Mouse (Mus musculus) embryonic stem cell, embryonic (primary cell): Measurements from ENCODE around the gene Caprin1.

Source experiments
- CTCF ChIA-PET, 4 experiments: fragments of 300-600 bp in 2 of 4; fragments of 350-600 bp in 2 of 4; sonication (Branson Sonifier 250); formaldehyde crosslinking; loops; one replicate each; lab custom pipeline; 2022; ENCODE audit warnings: inconsistent platforms in 2 of 4; lab: Charles Lee
- POLR2A ChIA-PET, 4 experiments: fragments of 300-600 bp in 2 of 4; fragments of 350-600 bp in 2 of 4; sonication (Branson Sonifier 250); formaldehyde crosslinking; loops; one replicate each; lab custom pipeline; 2022; ENCODE audit warnings: antibody characterized with exemption in 4 of 4, inconsistent platforms in 1 of 4; lab: Charles Lee

The Caprin1 gene

DNA sequence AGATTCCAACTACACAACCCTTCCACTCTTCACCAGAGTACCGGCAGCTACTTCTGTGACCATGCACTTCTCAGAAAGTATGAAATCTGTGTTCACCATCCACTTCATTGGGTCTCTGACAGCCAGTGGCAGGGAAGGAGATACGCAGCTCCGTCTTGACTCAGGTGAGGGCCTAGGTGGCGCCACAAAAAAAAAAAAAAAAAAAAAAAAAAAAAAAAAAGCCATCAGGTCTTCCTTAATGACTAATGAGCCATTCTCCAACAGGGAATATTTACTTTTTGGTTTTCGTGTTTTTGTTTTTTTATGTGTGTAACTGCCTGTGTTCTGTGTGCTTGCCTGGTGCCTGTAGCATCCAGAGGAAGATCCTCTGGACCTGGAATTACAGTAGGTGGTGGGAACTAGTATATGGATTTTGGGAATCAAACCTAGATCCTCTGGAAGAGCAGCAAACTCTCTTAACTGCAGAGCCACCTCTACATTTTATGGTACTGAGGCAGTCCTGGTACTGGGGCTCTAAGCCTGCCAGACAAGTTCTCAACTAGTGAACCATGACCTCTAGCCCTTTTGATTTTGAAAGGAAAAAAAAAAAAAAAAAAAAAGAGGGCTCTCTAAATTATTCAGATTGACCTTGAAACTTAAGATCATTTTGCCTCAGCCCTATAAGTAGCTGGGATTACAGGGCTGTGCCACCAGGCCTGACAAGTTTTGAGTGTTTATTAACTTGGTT lies 14.2 kb upstream of the Caprin1 start:
- POLR2A ChIA-PET, result interaction anchor here (0.6 to 4.7 kb wide), 24 partner anchors 9 to 1636 kb away, joined by 3 to 75 read pairs (median 6); partner anchors contain the start of genes Caprin1 (in 4 of the 4), Abtb2 (in 1 of the 4) and Nat10 (in 1 of the 4)
- CTCF ChIA-PET, result interaction anchor here in 3 of 4 experiments (0.6 to 1.8 kb wide), 16 partner anchors 9 to 617 kb away, joined by 3 to 17 read pairs (median 5); partner anchors contain the start of gene Abtb2 (in 1 of the 3)

DNA sequence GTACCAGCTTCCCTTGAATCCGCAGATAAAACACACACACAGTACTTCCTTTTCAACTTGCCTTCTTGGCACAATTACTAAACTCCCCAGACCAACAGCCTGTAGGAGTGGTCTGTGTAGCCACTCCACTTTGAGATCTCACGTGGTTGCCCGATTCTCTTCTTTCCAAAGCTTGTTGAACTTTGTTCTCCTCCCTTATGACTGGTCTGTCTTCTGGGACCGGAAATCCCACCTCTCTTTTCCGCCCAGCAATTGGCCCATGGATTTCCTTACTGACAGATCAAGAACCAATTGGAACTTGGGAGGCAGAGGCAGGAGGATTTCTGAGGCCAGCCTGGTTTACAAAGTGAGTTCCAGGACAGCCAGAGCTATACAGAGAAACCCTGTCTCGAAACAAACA lies 13.0 kb upstream of the Caprin1 start:
- ChIA-PET POLR2A (interaction anchor here (0.6 to 4.7 kb wide), 44 partner anchors 8 to 932 kb away, joined by 3 to 75 read pairs (median 5); partner anchors contain the start of genes Caprin1 (in 4 of the 4), Nat10 (in 3 of the 4), Abtb2 (in 1 of the 4) and Depdc7 (in 1 of the 4)), CTCF (interaction anchor here in 2 of 4 experiments (0.6 to 1.8 kb wide), 8 partner anchors 27 to 1148 kb away, joined by 3 to 9 read pairs (median 3); no protein-coding TSS in a partner anchor)

DNA sequence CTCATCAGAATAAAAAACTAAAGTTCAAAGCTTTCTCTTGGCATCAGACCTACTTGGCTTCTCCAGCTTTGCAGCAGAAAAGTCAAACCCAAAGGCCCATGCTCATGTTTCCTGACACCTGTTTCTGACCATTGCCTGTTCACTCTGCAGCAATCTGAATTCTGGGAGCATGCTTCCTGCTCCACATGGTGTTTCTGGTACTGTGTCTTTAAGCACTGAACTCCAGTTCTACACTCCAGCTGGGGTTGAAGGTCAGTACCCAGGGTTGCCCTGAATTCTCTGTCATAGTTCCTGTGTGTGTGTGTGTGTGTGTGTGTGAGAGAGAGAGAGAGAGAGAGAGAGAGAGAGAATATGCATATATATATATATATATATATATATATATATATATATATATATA lies 11.0 kb upstream of the Caprin1 start:
- ChIA-PET CTCF (no interaction called here), POLR2A (interaction anchor here in 2 of 4 experiments (1.0 to 4.7 kb wide), 6 partner anchors 9 to 23 kb away, joined by 3 to 19 read pairs (median 4); partner anchors contain the start of gene Caprin1 (in 1 of the 2))

DNA sequence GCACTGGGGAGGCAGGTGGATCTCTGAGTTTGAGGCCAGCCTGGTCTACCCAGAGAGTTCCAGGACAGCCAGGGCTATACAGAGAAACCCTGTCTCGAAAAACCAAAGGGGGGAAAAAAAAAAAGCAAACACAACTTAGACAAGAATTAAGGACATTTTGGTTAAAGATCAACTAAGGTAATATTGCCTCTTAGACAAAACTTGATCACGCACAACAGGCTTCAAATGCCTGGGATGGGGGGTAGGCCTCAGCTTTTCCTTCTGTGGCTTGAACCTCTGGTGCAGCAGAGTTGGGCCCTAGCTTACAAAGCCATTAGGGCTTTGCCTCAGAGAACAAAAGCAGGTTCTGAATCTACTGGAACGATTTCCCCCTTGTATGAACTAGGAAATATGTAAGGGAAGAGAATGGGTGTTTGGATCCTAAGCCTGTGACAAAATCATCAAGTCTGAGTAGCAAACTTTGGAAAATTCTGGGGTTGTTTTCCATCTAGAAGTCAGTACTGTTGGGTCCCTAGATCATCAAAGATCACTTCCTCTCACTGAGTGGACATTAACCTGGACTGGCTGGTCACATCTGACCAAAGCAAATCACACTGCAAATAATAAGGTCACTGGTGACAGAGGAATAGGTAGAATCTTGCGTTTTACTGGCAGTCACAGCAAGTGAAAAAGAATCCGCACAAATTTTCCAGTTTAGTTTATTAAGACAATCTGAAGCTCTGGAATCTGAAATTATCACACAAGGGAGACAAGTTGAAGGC lies 6.5 kb upstream of the Caprin1 start:
- ChIA-PET CTCF (no interaction called here), POLR2A (interaction anchor here in 2 of 4 experiments (0.5 to 4.4 kb wide), 7 partner anchors 7 to 54 kb away, joined by 3 to 34 read pairs (median 4); no protein-coding TSS in a partner anchor)

DNA sequence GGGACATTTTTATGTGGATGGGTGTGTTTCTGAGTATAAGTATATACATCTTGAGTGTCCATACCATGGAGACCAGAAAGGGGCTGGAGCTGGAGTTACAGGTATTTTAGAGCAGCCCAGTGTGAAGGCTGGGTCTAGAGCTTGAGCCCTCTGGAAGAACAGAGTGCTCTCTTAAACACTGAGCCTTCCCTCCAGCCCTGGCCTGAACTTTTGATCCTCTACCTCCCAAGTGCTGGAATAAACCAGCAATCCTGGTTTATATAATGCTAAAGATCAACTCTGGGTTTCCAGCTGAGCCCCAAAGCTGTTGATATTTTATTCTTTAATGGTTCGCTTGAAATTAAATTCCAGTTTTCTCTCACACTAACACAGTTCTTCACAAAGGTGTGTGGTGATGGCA lies 5.0 kb upstream of the Caprin1 start:
- ChIA-PET POLR2A (interaction anchor here in 2 of 4 experiments (0.9 to 4.4 kb wide), 10 partner anchors 8 to 237 kb away, joined by 3 to 34 read pairs (median 6); no protein-coding TSS in a partner anchor), CTCF (interaction anchor here in 2 of 4 experiments (0.8 to 0.9 kb wide), 2 partner anchors 9 to 38 kb away, joined by 4 to 15 read pairs; no protein-coding TSS in a partner anchor)

DNA sequence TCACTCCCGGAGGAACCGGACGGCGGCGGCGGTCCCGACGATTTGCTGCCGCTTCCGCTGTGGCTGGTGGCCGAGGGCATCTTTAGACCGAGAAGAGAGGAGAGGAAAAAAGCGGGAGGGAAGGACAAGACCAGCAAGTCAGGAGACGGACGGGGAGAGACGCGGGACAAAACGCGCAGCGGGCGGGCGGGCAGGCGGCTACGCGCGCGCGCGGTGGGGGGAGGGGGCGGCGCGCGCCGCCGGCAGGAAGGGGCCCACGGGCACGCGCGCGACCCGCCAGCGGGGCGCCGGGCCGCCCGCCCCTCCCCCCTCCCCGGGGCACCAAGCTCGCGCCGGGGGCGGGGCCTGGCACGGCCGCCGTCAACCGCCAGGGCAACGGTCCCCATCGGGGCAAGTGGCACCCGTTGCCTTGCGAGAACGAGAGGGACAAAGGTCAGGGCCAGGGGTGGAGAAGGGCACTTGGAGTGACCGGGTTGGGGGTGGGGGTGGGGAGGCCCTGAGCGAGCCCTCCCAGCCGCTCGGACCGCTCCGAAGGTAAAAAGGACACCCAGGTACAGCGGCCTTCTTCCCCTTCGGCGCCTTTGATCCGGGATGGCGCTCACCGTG lies 485 bp downstream of the Caprin1 start:
- ChIA-PET POLR2A (interaction anchor here (0.6 to 3.4 kb wide), 79 partner anchors 7 to 793 kb away, joined by 3 to 75 read pairs (median 5); partner anchors contain the start of genes Nat10 (in 4 of the 4), Cat (in 2 of the 4), A930018P22Rik (in 1 of the 4) and Cstf3 (in 1 of the 4)), CTCF (interaction anchor here in 2 of 4 experiments (0.6 kb wide), 2 partner anchors 40 to 250 kb away, joined by 3 to 5 read pairs; no protein-coding TSS in a partner anchor)

DNA sequence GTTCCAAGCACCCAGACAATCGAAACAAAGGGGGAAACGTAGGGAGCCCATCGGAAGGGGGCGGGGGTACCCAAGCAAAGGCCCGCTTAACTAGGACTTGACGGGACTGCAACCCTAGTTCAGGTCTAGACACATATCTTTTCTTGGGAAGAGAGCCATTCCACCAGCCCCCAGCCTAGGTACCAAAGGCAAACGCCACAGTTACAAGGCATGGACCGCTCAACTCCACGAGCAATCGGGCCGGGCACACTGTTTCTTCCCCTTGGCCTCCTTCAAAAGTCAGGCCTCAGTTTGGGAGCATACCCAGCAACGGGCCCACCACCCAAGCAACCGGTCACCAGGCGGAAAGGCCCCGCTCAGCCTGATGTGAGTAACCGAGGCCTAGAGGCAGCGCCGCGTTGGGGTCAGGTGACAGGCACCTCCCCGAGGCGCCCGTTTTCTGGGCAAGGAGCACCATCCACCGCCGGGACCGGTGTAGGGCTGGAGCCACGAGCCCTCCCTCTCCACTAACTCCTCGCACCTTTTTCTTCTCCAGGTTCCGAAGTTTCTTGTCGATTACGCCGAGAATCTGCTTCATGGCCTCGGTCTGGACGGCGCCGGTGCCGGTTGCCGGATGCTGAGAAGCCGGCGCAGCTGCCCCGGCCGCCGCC lies 1.1 kb downstream of the Caprin1 start:
- CTCF ChIA-PET, result interaction anchor here in 1 of 4 experiments (0.6 kb wide), 1 partner anchor 39 kb away, joined by 5 read pairs; no protein-coding TSS in a partner anchor
- POLR2A ChIA-PET, result interaction anchor here in 3 of 4 experiments (0.6 to 20.1 kb wide), 59 partner anchors 9 to 336 kb away, joined by 3 to 253 read pairs (median 7); partner anchors contain the start of genes Nat10 (in 3 of the 3) and Cat (in 2 of the 3)

DNA sequence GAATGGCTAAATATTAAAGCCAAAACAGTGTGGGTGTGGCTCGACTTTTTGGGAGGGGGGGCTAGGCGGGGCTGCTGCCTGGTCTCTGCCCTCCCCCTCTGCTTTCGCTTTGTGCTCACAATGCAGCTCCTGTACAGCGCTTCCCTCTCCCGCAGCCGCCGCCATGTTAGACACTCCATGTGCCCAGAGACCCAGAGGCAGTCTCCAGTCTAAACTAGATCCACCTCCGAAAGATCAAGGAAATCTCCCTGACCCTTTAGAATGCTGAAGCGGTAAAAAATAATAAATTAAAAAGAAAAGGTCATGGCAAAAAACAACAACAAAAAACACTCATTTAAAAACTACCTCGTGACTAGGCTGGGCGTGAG lies 1.6 kb downstream of the Caprin1 start:
- POLR2A ChIA-PET, result interaction anchor here in 3 of 4 experiments (0.6 to 20.1 kb wide), 27 partner anchors 10 to 311 kb away, joined by 3 to 253 read pairs (median 5); partner anchors contain the start of genes Nat10 (in 3 of the 3) and Cat (in 2 of the 3)
- CTCF ChIA-PET, result no interaction called here

DNA sequence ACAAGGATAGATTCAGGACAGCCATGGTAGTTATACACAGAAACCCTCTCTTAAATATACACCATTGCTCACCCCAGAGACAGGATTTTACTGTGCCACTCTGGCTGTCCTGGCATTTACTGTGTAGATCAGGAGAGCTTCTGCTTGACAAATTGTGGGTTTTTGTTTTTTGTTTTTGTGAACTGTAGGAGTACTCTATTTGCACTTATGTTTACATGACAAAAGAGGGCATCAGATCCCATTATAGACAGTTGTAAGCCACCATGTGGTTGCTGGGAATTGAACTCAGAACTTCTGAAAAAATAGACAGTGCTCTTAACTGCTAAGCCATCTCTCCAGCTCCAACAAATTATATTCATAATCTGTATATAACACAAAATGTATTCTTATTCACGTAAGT lies 5.4 kb downstream of the Caprin1 start:
- ChIA-PET POLR2A (interaction anchor here in 3 of 4 experiments (0.6 to 20.1 kb wide), 28 partner anchors 10 to 202 kb away, joined by 3 to 253 read pairs (median 5); partner anchors contain the start of gene Nat10 (in 2 of the 3)), CTCF (interaction anchor here in 2 of 4 experiments (0.6 to 0.7 kb wide), 4 partner anchors 24 to 227 kb away, joined by 3 to 5 read pairs (median 4); no protein-coding TSS in a partner anchor)

DNA sequence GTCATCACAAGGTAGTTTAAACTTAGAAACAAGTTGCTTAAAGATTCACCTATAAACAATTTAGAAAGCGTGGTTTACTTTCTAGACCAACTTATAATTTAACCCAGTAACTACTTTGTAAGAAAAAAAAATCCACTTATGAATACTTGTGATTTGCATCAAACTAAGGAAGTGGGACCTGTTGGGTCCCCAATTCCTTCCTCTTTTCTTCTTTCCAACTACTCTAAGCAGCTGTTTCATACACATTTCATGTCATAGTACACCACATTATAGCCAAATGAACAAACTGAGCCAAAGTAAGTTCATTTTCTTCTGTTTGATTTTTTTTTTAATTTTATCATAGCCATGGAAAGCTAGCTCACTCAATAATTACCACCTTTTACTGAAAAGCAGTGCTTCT lies 11.7 kb downstream of the Caprin1 start:
- ChIA-PET CTCF (interaction anchor here in 2 of 4 experiments (1.0 to 1.6 kb wide), 2 partner anchors 9 to 42 kb away, joined by 3 to 5 read pairs; no protein-coding TSS in a partner anchor), POLR2A (interaction anchor here in 3 of 4 experiments (0.6 to 20.1 kb wide), 28 partner anchors 6 to 306 kb away, joined by 3 to 253 read pairs (median 4); partner anchors contain the start of genes Caprin1 (in 3 of the 3), Abtb2 (in 1 of the 3) and Nat10 (in 1 of the 3))

DNA sequence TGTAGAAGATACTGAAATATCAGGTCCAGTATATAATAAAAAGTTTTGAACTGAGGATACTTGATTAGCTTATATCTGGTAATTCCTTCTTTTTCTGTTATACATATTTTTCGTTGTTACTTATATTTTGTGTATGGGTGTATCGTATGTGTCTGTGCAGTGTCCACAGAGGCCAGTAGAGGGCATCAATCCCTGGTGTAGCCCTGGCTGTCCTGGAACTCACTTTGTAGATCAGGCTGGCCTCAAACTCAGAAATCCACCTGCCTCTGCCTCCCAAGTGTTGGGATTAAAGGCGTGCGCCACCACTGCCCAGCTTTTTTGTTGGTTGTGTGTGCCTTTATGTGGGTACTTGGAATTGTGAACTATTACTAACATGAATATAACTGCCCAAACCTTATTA lies 12.8 kb downstream of the Caprin1 start:
- CTCF ChIA-PET, result interaction anchor here in 2 of 4 experiments (0.6 to 1.3 kb wide), 4 partner anchors 9 to 216 kb away, joined by 4 read pairs; no protein-coding TSS in a partner anchor
- POLR2A ChIA-PET, result interaction anchor here in 2 of 4 experiments (0.8 to 20.1 kb wide), 25 partner anchors 7 to 66 kb away, joined by 3 to 253 read pairs (median 4); partner anchors contain the start of genes Caprin1 (in 1 of the 2) and Nat10 (in 1 of the 2)

DNA sequence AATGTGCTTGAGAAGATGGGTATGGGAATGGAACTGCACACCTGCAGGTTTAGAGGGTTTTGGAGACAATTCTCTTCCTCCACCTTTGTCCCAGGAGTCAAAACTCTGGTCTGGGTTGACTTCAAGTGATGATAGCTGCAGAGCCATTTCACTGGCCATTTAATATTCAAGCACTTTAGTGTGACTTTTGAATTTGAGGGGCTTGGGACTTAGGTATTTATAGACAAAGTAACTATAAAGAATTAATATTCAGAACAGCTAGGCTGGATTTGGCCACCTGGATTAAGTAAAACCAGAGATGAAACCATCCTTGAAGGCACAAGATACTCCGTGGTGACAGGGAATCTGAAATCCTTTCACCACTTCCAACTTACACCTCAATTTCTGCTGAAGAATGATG lies 35.0 kb downstream of the Caprin1 start:
- ChIA-PET CTCF (interaction anchor here in 1 of 4 experiments (0.5 kb wide), 1 partner anchor 181 kb away, joined by 3 read pairs; no protein-coding TSS in a partner anchor), POLR2A (interaction anchor here in 3 of 4 experiments (0.7 to 7.2 kb wide), 14 partner anchors 9 to 55 kb away, joined by 3 to 253 read pairs (median 12); partner anchors contain the start of gene Caprin1 (in 3 of the 3))

DNA sequence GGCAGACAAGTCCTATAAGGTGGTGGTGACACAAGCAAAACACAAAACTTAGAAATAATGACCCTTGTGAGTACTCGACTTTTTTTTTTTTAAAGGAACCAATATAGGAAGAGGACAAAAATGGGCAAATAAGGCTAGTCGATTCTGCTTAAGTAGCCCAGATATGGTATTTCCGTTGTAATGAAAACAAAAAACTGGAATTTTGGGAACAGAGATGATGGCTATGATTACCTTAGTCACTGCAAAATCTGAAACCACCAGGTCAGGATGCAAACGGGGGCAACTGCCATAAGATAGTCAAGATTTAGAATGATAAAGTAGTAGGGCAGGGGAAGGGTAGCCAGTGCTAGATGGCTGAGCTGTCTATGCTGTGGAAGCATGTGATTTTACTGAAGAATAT lies 35.5 kb downstream of the Caprin1 start:
- CTCF ChIA-PET, result interaction anchor here in 1 of 4 experiments (2.1 kb wide), 1 partner anchor 18 kb away, joined by 10 read pairs; no protein-coding TSS in a partner anchor
- POLR2A ChIA-PET, result interaction anchor here in 3 of 4 experiments (0.9 to 7.2 kb wide), 23 partner anchors 9 to 79 kb away, joined by 3 to 253 read pairs (median 10); partner anchors contain the start of gene Caprin1 (in 3 of the 3)

DNA sequence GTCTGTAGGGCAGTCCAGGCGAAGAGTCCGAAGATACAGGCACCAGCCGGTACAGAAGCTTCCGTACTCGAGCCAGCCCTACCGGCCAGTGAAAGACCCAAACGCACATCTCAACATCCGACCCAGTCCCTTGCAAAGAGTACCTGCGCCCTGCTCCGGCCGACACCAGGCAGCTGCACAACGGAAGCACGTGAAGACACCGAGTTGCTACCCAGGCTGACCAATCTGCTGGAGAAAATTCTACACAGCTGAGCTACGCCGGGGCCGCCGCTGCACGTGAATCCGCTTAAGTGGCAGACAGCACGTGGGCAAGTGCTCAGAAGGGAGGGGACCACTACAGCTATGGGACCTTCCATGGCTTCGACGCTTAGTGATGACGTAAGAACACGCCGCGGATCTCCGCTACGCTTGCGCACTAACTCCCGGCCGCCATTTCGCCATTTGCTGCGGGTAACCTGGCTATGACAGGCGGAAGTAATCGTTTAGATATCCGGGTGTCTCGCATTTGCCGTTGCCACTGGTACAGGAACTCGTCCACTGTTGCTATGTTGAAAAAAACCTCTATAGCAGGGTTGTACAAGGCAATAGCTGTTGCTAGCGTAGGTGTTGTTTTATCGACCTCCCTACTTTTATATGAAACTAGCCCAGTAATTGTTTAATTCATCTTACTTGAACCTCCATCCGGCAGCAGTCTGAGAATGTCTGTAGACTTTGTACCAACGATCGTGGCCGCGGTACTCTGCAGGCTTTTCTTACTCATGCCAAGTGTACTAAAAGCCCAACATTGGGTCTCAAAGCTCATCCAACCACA lies 36.3 kb downstream of the Caprin1 start, which contains the start of gene Nat10:
Gene Nat10, minus strand, starts transcription at position 365 of the 811 bp plus-strand sequence.
- POLR2A ChIA-PET, result interaction anchor here (0.5 to 7.2 kb wide), 55 partner anchors 7 to 282 kb away, joined by 3 to 253 read pairs (median 5); partner anchors contain the start of genes Caprin1 (in 4 of the 4), Abtb2 (in 1 of the 4) and Cat (in 1 of the 4)
- CTCF ChIA-PET, result interaction anchor here in 1 of 4 experiments (2.1 kb wide), 1 partner anchor 17 kb away, joined by 10 read pairs; no protein-coding TSS in a partner anchor

DNA sequence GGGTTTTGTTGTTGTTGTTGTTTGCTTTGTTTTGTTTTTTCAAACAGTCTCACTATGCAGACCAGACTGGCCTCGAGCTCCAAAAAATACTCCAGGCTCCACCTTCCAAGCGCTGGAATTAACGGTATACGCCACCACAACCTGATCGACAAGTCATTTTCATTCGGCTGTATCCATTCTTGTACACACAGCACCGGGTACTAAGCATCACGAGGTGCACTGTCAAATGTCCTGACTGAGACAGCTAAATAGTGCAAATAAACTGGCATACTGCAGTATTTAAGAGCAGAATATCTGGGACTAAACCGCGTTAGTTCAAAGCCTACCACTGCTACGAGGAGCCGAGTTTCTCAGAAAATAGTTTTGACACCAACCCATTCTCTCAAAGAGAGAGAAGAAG lies 37.0 kb downstream of the Caprin1 start:
- ChIA-PET POLR2A (interaction anchor here (0.5 to 7.2 kb wide), 59 partner anchors 8 to 283 kb away, joined by 3 to 253 read pairs (median 5); partner anchors contain the start of genes Caprin1 (in 4 of the 4), Abtb2 (in 2 of the 4) and Cat (in 1 of the 4)), CTCF (interaction anchor here in 1 of 4 experiments (2.1 kb wide), 1 partner anchor 16 kb away, joined by 10 read pairs; no protein-coding TSS in a partner anchor)
